Mouse (Mus musculus) erythroid progenitor cell, adult 5-6 weeks (primary cell): Measurements from ENCODE around the gene Cyp2t4. TPM values are rescaled to one million over a fixed set of nuclear protein-coding genes. Genes with fewer than 3 reads are reported as not detected.

Experiments
- ATAC-seq: replicated peaks from 2 replicates; pipeline ENCODE4 v1.8.0; 2016; ENCODE audit warnings: moderate number of reproducible peaks, mild to moderate bottlenecking, moderate TSS enrichment, inconsistent platforms; ENCODE audit not compliant: poor library complexity, low FRiP score, severe bottlenecking
- total RNA-seq, 2 experiments: library from RNA; stranded (forward) in 1 of 2; stranded (reverse) in 1 of 2; fragments of 150-400 nt in 1 of 2; fragments of 186-747, 209-891 nt in 1 of 2; gene quantifications; 2 replicates each; pipeline versions ENCODE4 v1.2.3 to v1.2.4; 2015 to 2017; ENCODE audit warnings: low replicate concordance in 2 of 2

Cyp2t4 gene
- total RNA-seq, 2 experiments from 2014 or later, result not detected

DNA sequence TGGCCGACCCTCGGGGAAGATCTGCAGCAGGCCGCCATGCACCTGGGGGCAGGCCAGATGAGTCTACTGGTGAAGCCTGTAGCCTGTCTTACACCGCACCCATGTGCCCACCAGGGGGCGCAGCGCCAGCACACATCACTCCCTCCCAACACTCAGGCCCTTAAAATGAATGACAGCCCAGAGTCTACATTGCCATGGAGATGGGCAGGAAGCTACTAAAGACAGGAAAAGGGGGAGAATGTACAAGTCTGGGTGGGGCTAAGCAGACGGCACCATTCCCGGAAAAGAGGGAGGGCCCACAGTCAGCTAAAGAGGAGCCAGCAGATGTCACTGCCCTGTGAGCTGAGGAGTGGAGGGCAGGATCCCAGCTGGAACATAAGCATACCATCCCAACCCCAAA, 6.4 kb downstream of the Cyp2t4 start:
- ATAC-seq, result peak; percentile 79

DNA sequence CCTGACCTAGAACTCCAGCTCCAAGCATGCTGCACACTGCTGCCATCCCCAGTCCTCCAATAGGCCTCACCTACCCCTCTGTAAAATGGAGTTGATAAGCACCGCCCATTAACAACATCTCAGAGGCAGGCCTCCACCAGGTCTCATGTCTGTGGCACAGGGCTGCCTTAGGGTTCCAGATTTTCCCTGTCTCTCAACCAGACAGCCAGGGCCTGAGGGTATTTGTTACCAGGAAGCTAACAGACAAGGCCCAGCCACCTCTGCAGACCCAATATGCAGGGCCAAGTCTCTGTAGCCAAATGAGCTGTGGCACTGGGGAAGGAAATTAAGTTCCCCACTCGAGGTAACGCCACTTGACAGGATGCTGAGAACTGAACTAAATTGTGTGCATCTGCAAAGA, 7.4 kb downstream of the Cyp2t4 start:
- no peak for ATAC-seq

DNA sequence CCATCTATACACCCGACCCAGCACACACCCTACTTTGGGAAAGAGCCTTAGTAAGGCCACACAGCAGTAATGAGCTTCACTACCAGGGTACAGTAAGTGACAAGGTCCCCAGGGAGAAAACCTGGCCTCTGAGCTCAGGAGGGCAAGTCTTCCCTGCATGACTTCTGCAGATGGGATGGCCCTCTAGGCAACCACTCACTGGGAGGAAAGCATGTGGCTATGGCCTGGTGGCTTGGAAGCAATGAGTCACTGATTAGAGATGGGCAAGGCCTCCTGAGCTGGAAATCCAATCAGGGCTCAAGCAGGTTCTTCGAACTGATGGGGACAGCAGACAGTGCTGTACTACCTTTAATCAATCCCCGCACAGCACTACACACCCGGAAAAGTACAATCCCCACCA, 8.2 kb downstream of the Cyp2t4 start:
- ATAC-seq, result no peak

DNA sequence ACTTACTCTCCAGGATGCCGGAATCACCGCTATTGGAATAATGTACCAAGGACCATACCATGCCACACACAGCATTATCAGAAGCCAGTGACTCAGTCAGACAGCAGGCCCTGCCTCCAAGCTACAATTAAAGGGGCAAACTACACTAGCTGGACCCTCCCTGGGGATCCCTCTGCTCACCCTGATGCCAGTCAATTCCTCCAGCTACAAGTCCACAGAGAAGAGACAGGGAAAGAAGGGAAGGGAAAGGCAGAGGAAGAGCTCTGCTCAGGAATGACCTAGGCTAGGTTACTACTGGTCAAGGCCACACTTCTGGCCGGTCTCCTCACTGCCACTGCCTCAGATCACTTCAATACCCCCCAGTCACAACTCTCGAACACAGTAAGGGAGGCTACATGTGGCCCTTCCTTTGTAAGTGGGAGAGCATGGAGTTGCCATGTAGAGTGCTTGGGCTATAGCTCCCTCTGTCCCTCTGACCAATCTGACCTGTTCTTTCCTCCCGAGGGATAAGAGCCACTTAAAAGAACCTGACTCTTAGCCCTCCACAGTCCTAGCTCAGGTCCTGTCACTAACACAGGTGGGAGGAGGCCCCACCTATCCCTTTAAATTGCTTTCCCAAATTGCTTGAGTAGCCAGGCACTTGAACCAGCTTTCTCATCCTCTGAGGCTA, 9.4 kb downstream of the Cyp2t4 start:
- no peak for ATAC-seq

DNA sequence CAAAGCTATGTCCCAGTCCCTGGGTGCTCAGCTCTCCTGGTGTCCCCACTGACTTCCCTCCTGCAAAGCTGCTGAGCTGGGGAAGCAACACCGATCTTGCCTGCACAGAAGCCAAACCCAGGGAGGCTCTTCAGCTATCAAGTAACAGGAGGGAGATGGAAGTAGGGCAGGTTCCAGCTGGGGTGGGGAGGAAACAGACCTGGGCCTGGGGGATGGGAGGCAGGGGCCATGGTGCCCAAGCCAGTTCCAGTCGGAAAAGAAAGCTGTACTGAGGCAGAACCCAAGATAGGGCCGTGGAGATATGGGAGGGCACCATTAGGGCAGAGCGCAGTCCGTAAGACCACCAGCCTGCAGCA, 9.9 kb downstream of the Cyp2t4 start:
- ATAC-seq, result no peak

DNA sequence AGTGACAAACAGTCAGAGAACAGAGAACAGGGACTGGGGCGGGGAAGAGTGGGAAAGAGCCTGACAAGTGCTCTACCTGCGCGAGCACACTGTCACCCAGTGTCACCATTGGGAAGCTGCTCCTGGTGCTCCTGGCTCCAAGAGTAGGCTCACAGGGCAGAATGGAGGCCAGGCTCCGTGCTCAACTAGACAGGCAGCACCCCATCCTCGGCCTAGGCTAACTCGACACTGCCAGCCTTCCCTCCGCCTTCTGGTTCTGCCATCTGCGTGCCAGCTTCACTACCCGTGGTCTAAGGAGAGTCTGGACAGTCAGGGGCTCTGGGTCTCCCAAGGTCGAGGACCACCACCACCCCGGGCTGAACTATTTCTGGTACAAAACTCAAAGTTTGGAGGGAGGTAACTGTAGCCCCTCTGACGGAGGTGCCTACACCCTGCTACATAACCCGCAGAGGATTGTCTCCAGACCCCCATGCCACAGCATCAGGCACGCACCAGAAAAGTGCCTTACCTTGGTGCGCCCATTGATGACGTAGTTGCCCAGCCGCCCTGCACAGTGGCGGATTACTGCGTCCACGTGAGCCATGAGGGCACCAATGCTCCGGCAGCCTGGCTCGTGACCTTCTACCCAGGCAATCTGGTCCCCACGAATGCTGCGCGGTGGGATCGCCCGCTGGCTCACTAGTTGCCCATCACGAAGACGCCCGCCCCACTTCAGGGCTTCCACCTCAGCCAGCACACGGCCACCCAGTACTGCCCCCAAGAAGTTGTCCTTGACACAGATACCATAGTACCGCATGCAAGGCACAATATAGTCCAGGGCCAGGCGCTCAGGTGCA, 10.8 kb downstream of the Cyp2t4 start:
- no peak for ATAC-seq

DNA sequence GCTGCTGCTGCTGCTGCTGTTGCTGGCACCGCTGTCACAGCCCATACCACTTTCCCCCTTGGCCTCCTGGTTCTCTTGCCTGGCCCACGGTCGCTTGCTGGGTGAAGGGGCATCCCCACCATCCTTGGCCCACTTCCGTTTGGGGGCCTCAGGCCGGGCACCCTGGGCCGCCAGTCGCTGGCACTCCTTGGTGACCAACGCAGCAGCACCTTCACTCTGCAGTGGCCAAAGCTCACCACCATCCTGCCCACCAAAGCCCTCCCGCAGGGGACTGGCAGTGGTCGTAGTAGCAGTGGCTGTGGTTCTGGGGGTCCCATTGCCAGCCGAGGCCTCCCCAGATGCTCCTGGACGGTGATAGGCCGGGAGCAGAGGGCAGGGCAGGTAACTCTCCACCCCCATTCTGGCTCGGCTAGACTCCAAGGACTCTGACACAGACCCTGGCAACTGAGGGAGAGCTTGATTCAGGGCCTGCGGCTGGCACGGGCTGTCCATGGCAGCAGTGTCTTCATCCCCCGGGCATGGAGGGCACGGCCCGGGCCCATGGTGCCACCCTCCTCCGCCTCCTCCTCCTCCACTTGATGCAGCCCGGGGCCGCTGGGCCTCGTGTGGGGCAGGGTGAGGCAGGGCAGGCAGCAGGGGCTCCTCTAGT, 11.6 kb downstream of the Cyp2t4 start:
- no peak for ATAC-seq

DNA sequence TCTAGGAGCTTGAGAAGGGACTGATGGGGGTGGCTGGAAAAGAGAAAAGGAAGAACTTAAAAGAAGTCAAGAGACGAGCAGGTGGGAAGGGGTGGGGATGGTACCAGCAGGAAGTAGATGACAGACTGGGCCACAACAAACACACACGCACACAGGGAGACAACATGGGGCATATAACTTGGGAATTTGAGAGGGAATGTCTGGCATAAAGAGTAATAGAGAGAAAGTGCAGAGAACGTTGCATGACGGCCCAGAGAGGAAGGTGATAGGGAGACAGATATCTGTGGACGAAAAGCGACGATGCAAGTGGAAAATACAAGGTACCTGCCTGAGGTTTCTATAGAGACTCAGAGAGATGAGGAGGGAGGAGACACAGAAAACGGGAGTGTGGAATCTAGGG, 12.2 kb downstream of the Cyp2t4 start:
- ATAC-seq, result no peak

DNA sequence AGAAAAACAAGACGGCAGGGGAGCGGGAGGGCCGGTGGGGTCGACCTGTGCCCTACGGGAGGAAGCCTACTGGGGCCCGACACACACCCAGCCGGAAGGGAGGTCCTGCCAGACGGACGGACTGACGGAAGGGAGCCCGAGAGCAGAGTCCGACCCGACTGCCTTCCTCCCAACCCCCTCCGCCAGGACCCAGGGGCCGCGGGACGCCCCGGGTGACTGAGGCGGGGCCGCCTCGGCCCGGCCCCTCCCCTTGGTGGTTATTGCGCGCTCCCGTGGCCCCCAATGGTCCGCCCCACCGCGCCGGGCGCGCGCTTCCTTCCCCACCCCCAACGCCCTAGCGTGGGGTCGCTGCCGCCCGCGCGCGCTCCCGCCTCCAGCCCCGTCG, 12.7 kb downstream of the Cyp2t4 start:
- peak; percentile 32 for ATAC-seq

DNA sequence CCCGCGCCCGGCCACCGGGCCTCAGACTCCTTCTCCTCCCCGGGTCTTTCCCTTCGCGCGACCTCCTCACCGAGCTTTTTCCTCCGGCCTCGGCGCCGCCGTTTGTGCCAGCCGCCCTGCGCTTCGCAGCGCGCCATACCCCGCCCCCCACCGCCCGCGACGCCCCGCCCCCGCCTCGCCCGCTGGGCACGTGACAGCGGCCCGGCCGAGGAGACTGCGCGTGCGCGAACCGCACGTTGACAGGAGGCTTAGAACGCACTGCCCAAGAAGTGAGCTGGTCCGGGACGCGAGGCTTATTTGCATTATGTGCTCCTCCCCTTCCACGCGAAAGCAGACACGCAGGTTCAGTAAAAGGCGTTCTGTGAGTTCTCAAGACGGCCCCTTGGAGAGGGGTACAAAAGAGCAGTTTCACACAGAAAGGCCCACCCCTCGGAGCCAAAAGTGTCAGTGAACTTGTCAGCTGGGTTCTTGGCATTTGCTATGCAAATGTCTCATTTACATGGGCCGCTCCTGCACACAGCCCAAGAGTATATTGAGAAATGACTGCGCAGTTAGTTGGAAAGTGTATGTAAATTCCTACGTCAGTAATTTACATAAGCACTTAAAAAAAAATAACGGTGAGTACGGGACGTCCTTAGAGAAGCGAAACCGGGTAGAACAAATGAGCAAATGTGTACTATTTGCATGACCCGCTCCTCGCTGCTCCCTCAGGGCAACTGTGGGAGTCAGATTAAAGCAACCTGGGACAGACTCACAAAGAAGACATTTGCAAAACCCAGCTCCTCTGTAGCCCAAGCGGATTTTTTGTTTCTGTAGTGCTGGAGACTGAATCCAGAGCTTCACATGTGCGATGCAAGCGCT, 13.3 kb downstream of the Cyp2t4 start, which contains the start of gene Egln2:
Gene Egln2, minus strand, starts transcription at position 189 of the 861 bp plus-strand sequence.
- ATAC-seq, result peak; percentile 78

DNA sequence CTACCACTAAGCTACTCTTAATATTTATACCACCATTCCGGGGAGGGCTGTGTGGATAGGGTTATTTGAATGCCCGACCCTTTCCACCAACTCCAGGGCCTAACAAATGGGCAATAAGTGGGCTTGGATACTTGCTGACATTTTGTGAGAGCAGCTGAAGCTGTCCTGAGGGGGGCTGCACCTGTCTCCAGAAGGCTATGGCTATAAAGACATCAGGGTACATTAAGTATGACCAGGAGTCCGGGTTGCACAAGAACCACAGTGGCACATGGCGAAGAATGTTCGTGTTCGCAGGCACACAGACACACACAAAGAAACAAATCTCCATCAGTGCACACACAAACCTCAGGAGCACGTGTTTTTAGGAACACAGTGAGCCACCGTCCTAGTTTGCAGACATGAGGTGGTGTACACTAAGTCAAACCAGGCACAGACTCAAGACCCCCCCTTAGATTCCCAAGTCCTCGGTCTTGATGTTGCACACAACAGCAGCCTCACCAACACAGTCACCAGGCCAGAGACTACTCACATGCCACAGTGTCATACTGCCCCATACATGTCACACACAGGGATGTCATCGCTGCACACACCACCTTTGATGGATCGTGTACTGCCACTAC, 14.1 kb downstream of the Cyp2t4 start:
- no peak for ATAC-seq

DNA sequence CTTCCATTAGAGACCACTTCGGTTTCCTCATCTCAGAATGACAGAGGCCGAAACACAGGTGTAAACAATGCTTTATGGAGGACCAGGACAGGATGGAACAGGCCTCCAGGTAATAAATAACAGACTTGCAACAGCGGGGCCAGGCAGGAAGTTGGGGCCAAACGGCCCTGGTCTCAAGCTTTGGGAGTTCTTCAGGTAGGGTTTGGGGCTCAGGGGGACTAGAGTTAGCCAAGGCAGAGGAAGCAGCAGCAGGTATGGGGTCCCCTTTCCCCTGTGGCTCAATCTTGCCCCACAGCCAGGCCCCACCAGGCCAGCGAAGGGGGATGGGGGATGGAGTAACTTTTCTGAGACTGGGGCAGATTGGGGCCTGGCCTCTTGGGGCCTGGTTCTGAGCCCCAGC, 14.9 kb downstream of the Cyp2t4 start:
- ATAC-seq, result no peak

DNA sequence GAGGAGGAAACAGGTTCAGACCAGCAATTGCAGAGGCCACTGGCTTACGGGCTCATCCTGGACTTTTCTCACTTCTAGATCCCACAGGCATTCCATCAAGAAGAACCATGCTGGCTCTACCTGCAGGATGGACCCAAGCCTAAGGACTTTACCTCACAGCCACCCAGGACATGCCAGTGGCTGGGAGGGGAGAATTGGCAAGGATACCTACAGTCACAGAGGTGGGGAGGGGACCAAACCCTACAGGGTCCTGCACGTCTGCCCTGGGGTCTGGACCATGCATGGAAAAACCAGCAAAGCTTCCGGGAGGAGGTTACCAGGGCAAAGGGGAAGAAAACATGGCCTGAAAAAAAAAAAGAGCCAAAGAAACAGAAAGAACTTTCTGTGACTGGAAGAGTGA, 17.5 kb downstream of the Cyp2t4 start:
- no peak for ATAC-seq

DNA sequence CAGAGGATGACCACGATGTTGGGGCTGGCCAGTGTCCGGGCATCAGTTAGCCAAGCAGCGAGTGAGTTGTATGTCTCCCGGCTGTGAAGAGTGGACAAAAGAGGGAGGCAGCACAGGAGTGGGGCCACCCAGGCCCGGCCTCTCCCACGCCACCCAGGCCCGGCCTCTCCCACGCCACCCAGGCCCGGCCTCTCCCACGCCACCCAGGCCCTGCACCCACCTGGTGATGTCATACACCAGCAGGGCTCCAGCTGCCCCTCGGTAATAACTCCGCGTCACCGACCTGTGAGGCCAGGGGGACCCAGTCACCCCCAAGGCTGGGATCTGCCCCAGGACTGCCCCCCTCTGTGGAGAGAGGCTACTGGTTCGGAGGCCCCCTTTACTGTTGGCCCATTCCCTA, 21.0 kb downstream of the Cyp2t4 start:
- ATAC-seq, result no peak

DNA sequence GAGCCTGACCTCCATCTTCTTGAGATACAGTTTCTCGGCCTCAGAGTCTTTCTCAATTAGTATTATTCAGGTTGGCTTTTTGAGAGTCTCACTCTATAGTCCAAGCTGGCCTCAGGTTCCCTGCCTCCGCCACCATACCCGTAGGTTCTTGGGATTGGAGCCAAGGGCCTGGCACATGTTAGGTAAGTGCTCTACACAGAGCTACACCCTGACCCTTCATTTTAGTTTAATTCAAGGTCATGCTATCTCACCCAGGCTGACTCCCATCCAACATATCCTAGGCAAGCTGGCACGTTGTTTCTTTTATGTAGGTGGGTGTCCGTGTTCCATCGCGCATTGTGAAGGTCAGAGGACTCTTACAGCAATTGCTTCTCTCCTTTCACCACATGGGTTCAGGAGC, 21.4 kb downstream of the Cyp2t4 start:
- no peak for ATAC-seq

DNA sequence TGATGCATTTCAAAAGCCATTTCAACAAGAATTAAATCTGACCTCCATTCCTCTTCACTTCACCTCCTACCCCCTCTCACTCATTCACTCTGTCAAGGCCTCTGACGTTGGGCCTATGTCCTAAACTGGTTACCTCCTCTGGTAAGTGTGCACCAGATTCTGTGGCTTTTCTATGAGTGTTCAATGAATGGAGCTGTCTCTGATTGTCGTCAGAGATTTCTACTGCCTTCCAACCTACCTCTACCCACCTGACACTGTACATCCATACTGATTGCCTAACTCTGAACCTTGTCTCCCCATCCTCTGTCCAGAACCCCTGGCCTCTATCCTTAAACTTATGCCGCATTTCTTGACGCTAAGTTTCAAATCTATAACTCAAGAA, 24.4 kb downstream of the Cyp2t4 start:
- ATAC-seq, result no peak

DNA sequence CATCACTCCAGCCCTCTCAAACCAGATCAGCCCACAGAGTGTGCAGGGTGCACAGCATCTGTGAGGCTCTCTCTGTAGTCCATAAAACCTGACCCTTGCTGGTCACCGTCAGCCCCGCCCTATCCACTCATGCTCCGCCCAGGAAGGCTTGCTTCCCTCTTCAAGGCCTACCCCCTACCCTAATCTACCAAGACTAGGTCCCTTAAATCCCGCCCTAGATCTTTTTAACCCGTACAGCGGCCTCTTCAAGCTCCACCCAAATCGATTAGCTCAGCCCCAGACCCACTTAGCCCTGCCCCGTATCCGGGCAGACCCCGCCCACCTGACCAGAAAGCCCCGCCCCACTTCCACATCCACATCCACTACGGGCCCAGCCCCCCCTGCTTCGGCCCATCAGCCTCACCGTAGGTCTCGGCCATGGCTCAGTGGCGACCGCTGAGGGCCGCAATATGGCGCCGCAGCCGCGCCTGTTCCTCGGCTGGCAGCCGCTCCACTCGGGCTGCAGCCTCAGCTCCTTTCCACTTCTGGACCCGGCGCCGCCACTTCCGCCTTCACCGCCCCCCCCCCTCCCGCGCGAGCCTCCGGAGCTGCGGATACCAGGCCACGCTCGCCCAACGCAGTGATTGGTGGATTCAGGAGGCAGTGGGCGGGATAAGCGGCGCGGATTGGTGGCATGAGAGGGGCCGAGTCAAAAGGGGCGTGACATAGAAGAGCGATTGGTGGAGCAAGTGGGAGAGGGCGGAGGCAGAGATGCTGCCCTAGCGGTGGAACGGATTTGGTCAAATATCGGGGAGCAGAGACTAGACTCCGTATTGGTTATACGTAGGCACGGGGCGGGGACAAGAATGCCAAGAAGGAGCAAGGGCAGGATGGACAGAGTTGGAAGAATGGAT, 25.1 kb downstream of the Cyp2t4 start, which contains the start of gene Rab4b:
Gene Rab4b, minus strand, starts transcription at position 573 of the 893 bp plus-strand sequence.
- peak; percentile 93 for ATAC-seq

DNA sequence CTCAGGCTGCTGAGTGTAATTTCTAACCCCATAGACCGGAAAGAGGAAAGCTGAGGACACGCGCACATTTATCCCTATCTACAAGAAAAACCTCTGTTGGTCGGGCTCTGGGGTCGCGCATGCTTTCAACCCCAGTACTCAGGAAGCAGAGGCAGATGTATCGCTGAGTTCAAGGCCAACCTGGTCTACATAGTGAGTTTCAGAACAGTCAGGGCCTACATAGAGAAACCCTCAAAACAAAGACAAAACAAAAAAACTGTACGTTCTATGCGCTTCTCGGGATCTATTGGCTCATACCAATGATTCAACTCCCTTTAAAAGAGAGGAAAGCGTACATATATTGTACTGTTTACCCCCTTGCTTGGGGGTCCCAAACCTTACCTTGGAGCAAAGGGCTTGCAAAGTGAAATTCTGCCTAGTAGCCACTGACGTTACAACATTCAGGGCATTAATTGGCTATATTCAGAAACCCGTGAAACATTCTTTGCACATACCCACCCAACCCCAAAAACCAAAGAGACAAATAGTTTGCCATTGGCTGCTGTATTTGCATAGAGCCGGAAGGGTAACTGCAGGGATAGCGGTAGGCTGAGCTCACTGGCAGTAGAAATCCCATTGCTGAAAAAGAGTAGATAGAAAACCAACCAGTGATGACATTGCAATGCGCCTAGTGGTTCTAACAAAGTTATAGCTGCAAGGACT, 25.9 kb downstream of the Cyp2t4 start:
- no peak for ATAC-seq
